Mouse (Mus musculus) neural tube, embryonic 15.5 days (tissue): ENCODE measurements around the gene Adgrf4. TPM values are rescaled to one million over a fixed set of nuclear protein-coding genes. Genes with fewer than 3 reads are reported as not detected.

Experiments used
- ATAC-seq: fragments of 200-750 bp; cut with Nextera tagmentation; 2 replicates; pipeline ENCODE4 v1.8.0; 2017; ENCODE audit warnings: mild to moderate bottlenecking, moderate TSS enrichment, moderate library complexity; ENCODE audit not compliant: low FRiP score
- H3K27ac ChIP-seq: fragments of 300-500 bp; sonication (generic); replicated peaks from 2 replicates; pipeline ENCODE4 v1.5.1; 2015; ENCODE audit warnings: mild to moderate bottlenecking, inconsistent platforms
- H3K27me3 ChIP-seq: fragments of 300-500 bp; sonication (generic); replicated peaks from 2 replicates; pipeline ENCODE4 v1.6.1; 2015; ENCODE audit warnings: inconsistent platforms
- H3K36me3 ChIP-seq: fragments of 300-500 bp; sonication (generic); 2 replicates; pipeline ENCODE4 v1.6.1; 2015; ENCODE audit warnings: inconsistent platforms
- H3K4me1 ChIP-seq: fragments of 300-500 bp; sonication (generic); 2 replicates; pipeline ENCODE4 v1.6.1; 2015; ENCODE audit warnings: inconsistent platforms
- H3K4me2 ChIP-seq: fragments of 300-500 bp; sonication (generic); 2 replicates; pipeline ENCODE4 v1.6.1; 2015; ENCODE audit warnings: inconsistent platforms, mild to moderate bottlenecking, moderate library complexity
- H3K4me3 ChIP-seq: fragments of 300-500 bp; sonication (generic); replicated peaks from 2 replicates; pipeline ENCODE4 v1.5.1; 2015; ENCODE audit warnings: mild to moderate bottlenecking, inconsistent platforms
- H3K9ac ChIP-seq: fragments of 300-500 bp; sonication (generic); replicated peaks from 2 replicates; pipeline ENCODE4 v1.6.1; 2015; ENCODE audit warnings: mild to moderate bottlenecking, inconsistent platforms
- H3K9me3 ChIP-seq: fragments of 300-500 bp; sonication (generic); replicated peaks from 2 replicates; pipeline ENCODE4 v1.6.1; 2016; ENCODE audit warnings: inconsistent platforms
- WGBS: fragments of 180-500 bp; shearing (Covaris S2); methylation state at CpG from one replicate; pipeline ENCODE4 v1.1.7; 2015; ENCODE audit warnings: mixed read lengths; 5-methylcytosine and 5-hydroxymethylcytosine counted together
- polyA plus RNA-seq: library from polyadenylated mRNA; unstranded; fragments of >200 nt; fragmentation: Nextera tagmentation; extraction: Ambion mirVana; gene quantifications from 2 replicates; pipeline ENCODE4 v1.2.1, GENCODE M21; 2015

The Adgrf4 gene
- polyA plus RNA-seq: 0.18 and 0.26 TPM in 2 replicates

- no peak within 1 kb of the TSS for H3K4me3 ChIP-seq
- no peaks in the 10 kb centered on the region for H3K36me3 ChIP-seq
- H3K4me2 ChIP-seq: no peak within 1 kb of the TSS
- no peaks in the 10 kb centered on the region for H3K27me3 ChIP-seq
- no peak for ATAC-seq
- no peaks in the 10 kb centered on the region for H3K4me1 ChIP-seq
- 89% methylated on average over 10 of the region's 10 CpGs for WGBS
- H3K9me3 ChIP-seq: no peaks in the 10 kb centered on the region
- H3K9ac ChIP-seq: no peak within 1 kb of the TSS
- no peak within 1 kb of the TSS for H3K27ac ChIP-seq
Observed at GRCm38 (mm10) chr17:42692136-42692535, at the start of gene Adgrf4. TSS of gene Adgrf4 (minus strand) at chr17:42692284.

- Histone ChIP-seq H3K4me2 (no peak within 1 kb of the TSS), H3K9ac (no peak within 1 kb of the TSS), H3K9me3 (no peaks in the 10 kb centered on the region), H3K27ac (no peak within 1 kb of the TSS), H3K36me3 (no peaks in the 10 kb centered on the region), H3K27me3 (no peaks in the 10 kb centered on the region), H3K4me1 (no peaks in the 10 kb centered on the region), H3K4me3 (no peak within 1 kb of the TSS)
- no peak for ATAC-seq
- 37% methylated on average over 7 of the region's 7 CpGs for WGBS
Observed at GRCm38 (mm10) chr17:42741801-42742217, 49.7 kb upstream of the Adgrf4 start, which contains the start of gene Adgrf2. TSS of gene Adgrf2 (minus strand) at chr17:42742179.

- Histone ChIP-seq H3K9ac (no peak overlapping the region), H3K4me2 (no peak overlapping the region), H3K27ac (no peak overlapping the region), H3K36me3 (no peaks in the 10 kb centered on the region), H3K4me3 (no peak overlapping the region), H3K27me3 (no peaks in the 10 kb centered on the region), H3K9me3 (no peaks in the 10 kb centered on the region), H3K4me1 (no peaks in the 10 kb centered on the region)
- WGBS: 90% methylated on average over 6 of the region's 6 CpGs
- ATAC-seq: no peak
Observed at GRCm38 (mm10) chr17:42738794-42739193, 46.7 kb upstream of the Adgrf4 start.

GRCm38 (mm10) chr17:42717161-42717560 lies 25.1 kb upstream of the Adgrf4 start:
- WGBS: 55% methylated on average over 3 of the region's 3 CpGs
- Histone ChIP-seq H3K4me1 (no peaks in the 10 kb centered on the region), H3K9ac (no peak overlapping the region), H3K27me3 (no peaks in the 10 kb centered on the region), H3K4me3 (no peak overlapping the region), H3K36me3 (no peaks in the 10 kb centered on the region), H3K27ac (no peak overlapping the region), H3K4me2 (no peak overlapping the region), H3K9me3 (no peaks in the 10 kb centered on the region)
- no peak for ATAC-seq

GRCm38 (mm10) chr17:42714991-42715390 lies 22.9 kb upstream of the Adgrf4 start:
- Histone ChIP-seq H3K4me3 (no peak overlapping the region), H3K4me2 (no peak overlapping the region), H3K4me1 (no peaks in the 10 kb centered on the region), H3K9ac (no peak overlapping the region), H3K36me3 (no peaks in the 10 kb centered on the region), H3K27ac (no peak overlapping the region), H3K27me3 (no peaks in the 10 kb centered on the region), H3K9me3 (no peaks in the 10 kb centered on the region)
- ATAC-seq: no peak
- WGBS: 95% methylated on average over 7 of the region's 7 CpGs

- no peak for ATAC-seq
- H3K4me1 ChIP-seq: no peaks in the 10 kb centered on the region
- H3K27me3 ChIP-seq: no peaks in the 10 kb centered on the region
- no peaks in the 10 kb centered on the region for H3K36me3 ChIP-seq
- no peak overlapping the region for H3K27ac ChIP-seq
- H3K4me3 ChIP-seq: no peak overlapping the region
- no peak overlapping the region for H3K9ac ChIP-seq
- no peaks in the 10 kb centered on the region for H3K9me3 ChIP-seq
- no peak overlapping the region for H3K4me2 ChIP-seq
- WGBS: 92% methylated on average over 7 of the region's 7 CpGs
Observed at GRCm38 (mm10) chr17:42710717-42711116, 18.6 kb upstream of the Adgrf4 start.

GRCm38 (mm10) chr17:42705611-42706010 lies 13.5 kb upstream of the Adgrf4 start:
- Histone ChIP-seq H3K9ac (no peak overlapping the region), H3K4me2 (no peak overlapping the region), H3K4me1 (no peaks in the 10 kb centered on the region), H3K4me3 (no peak overlapping the region), H3K36me3 (no peaks in the 10 kb centered on the region), H3K9me3 (no peaks in the 10 kb centered on the region), H3K27ac (no peak overlapping the region), H3K27me3 (no peaks in the 10 kb centered on the region)
- WGBS: 91% methylated on average over 4 of the region's 4 CpGs
- ATAC-seq: no peak

- Histone ChIP-seq H3K4me2 (no peak overlapping the region), H3K9me3 (no peaks in the 10 kb centered on the region), H3K27ac (no peak overlapping the region), H3K9ac (no peak overlapping the region), H3K36me3 (no peaks in the 10 kb centered on the region), H3K27me3 (no peaks in the 10 kb centered on the region), H3K4me3 (no peak overlapping the region), H3K4me1 (no peaks in the 10 kb centered on the region)
- ATAC-seq: no peak
- 95% methylated on average over 9 of the region's 9 CpGs for WGBS
Observed at GRCm38 (mm10) chr17:42702198-42702597, 10.1 kb upstream of the Adgrf4 start.

GRCm38 (mm10) chr17:42694730-42695129 lies 2.6 kb upstream of the Adgrf4 start:
- H3K4me3 ChIP-seq: no peak overlapping the region
- 87% methylated on average over 4 of the region's 4 CpGs for WGBS
- no peaks in the 10 kb centered on the region for H3K9me3 ChIP-seq
- H3K27ac ChIP-seq: no peak overlapping the region
- H3K27me3 ChIP-seq: no peaks in the 10 kb centered on the region
- no peak for ATAC-seq
- no peak overlapping the region for H3K9ac ChIP-seq
- H3K4me2 ChIP-seq: no peak overlapping the region
- no peaks in the 10 kb centered on the region for H3K4me1 ChIP-seq
- no peaks in the 10 kb centered on the region for H3K36me3 ChIP-seq

GRCm38 (mm10) chr17:42690531-42690930 lies 1.6 kb downstream of the Adgrf4 start:
- Histone ChIP-seq H3K9ac (no peak overlapping the region), H3K27ac (no peak overlapping the region), H3K36me3 (no peaks in the 10 kb centered on the region), H3K4me1 (no peaks in the 10 kb centered on the region), H3K4me3 (no peak overlapping the region), H3K4me2 (no peak overlapping the region), H3K27me3 (no peaks in the 10 kb centered on the region), H3K9me3 (no peaks in the 10 kb centered on the region)
- ATAC-seq: no peak
- 94% methylated on average over 8 of the region's 8 CpGs for WGBS

GRCm38 (mm10) chr17:42658634-42659422 lies 33.3 kb downstream of the Adgrf4 start:
- H3K4me2 ChIP-seq: peak overlapping the region; percentile 47
- no peak overlapping the region for H3K27ac ChIP-seq
- no peak overlapping the region for H3K4me3 ChIP-seq
- H3K9ac ChIP-seq: no peak overlapping the region
- H3K4me1 ChIP-seq: no peaks in the 10 kb centered on the region
- no peaks in the 10 kb centered on the region for H3K27me3 ChIP-seq
- WGBS: 26% methylated on average over 14 of the region's 14 CpGs
- peak; percentile 87 for ATAC-seq
- H3K36me3 ChIP-seq: no peaks in the 10 kb centered on the region
- H3K9me3 ChIP-seq: no peaks in the 10 kb centered on the region

GRCm38 (mm10) chr17:42643416-42643815 lies 48.7 kb downstream of the Adgrf4 start:
- WGBS: 92% methylated on average over 3 of the region's 3 CpGs
- no peak for ATAC-seq
- Histone ChIP-seq H3K27me3 (no peaks in the 10 kb centered on the region), H3K4me1 (no peaks in the 10 kb centered on the region), H3K9me3 (no peaks in the 10 kb centered on the region), H3K9ac (no peak overlapping the region), H3K4me2 (no peak overlapping the region), H3K4me3 (no peak overlapping the region), H3K27ac (no peak overlapping the region), H3K36me3 (no peaks in the 10 kb centered on the region)
